Mouse (Mus musculus): ENCODE data around the gene Crip1. TPM values are rescaled to one million over a fixed set of nuclear protein-coding genes. Genes with fewer than 3 reads are reported as not detected.
A peak's percentile ranks its signal among the peaks of the same experiment; 100 is the strongest.

Crip1 gene
- polyA plus RNA-seq, 1 experiment from 2014 or later: 30.6 TPM

GRCm38 (mm10) chr12:113143164-113143563, 3.0 kb upstream of the Crip1 start:
- H3K4me3 ChIP-seq (replicated peaks; ENCODE audit: low read length): peak overlapping the region; percentile 79
- peak overlapping the region; percentile 47 for H3K9ac ChIP-seq (replicated peaks; ENCODE audit: low read depth, low read length)
- 66% methylated on average over 7 of the region's 7 CpGs for WGBS
- peaks cover 15% of the 10 kb centered on the region for H3K36me3 ChIP-seq (ENCODE audit: control insufficient read depth, insufficient read depth)
- H3K9me3 ChIP-seq (ENCODE audit: control insufficient read depth, low read length): no peaks in the 10 kb centered on the region
- no peak for ATAC-seq
- no peaks in the 10 kb centered on the region for H3K27me3 ChIP-seq (replicated peaks; ENCODE audit: control insufficient read depth, insufficient read depth, low read length)
- H3K4me1 ChIP-seq (replicated peaks; ENCODE audit: control insufficient read depth, insufficient read depth, low read length): peaks cover 48% of the 10 kb centered on the region
- peak overlapping the region; percentile 84 for H3K4me2 ChIP-seq (ENCODE audit: low read length)
- H3K27ac ChIP-seq (ENCODE audit: low read length): no peak overlapping the region

DNA sequence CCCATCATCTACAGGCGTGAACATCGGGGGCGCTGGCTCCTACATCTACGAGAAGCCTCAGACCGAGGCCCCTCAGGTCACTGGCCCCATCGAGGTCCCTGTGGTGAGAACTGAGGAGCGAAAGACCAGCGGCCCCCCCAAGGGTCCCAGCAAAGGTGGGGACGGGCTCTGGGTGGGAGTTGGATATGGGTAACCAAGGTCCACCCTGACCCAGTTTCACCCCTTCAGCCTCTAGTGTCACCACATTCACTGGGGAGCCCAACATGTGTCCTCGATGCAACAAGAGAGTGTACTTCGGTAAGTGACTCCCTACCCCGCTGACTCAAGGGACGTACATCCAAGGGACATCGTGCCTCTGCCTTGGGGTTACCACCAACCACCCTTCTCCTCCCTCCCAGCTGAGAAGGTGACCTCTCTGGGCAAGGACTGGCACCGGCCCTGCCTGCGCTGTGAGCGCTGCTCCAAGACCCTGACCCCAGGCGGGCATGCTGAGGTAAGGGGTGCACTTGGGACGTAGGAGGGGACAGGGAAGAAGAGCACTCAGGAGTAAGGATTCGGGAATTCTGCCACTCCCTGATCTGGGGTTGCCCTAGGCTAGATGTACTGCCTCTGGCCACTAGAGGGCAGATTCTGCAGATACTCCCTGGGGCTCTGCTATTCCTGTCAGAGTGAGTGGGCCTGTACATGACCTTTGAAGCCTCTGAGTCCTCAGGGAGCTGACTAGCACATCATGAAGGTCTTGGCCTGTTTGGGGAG, 1.9 kb upstream of the Crip1 start:
- WGBS: 80% methylated on average over 20 of the region's 20 CpGs
- no peaks in the 10 kb centered on the region for H3K9me3 ChIP-seq (ENCODE audit: control insufficient read depth, low read length)

DNA sequence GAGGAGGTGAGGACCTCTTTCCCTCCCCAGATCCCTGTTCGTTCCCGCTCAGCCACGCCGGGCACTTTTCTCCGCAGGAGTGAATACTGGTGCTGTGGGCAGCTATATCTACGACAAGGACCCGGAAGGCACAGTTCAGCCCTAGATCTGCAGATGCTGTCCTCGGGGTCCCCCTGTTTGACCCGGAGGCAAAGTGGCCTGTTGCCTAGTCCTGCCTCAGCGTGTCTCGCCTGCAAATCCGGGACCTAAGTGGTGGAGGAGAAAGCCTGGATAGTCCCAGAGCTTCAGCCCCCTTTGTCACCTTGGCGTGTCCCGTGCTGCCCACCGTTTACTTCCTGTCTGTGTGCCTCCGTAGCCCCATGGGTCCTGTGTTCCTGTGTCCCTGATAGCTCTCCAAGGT, 1.2 kb upstream of the Crip1 start:
- Histone ChIP-seq H3K4me3 (replicated peaks; ENCODE audit: low read length) (no peak overlapping the region), H3K4me1 (replicated peaks; ENCODE audit: control insufficient read depth, insufficient read depth, low read length) (peaks cover 34% of the 10 kb centered on the region), H3K27me3 (replicated peaks; ENCODE audit: control insufficient read depth, insufficient read depth, low read length) (no peaks in the 10 kb centered on the region), H3K9me3 (ENCODE audit: control insufficient read depth, low read length) (no peaks in the 10 kb centered on the region), H3K36me3 (ENCODE audit: control insufficient read depth, insufficient read depth) (peaks cover 15% of the 10 kb centered on the region), H3K9ac (replicated peaks; ENCODE audit: low read depth, low read length) (no peak overlapping the region), H3K4me2 (ENCODE audit: low read length) (no peak overlapping the region), H3K27ac (ENCODE audit: low read length) (no peak overlapping the region)
- no peak for ATAC-seq
- 95% methylated on average over 16 of the region's 16 CpGs for WGBS

More for the DNA sequence above, 1.9 kb upstream of the Crip1 start:
- H3K36me3 ChIP-seq (ENCODE audit: control insufficient read depth, insufficient read depth): peaks cover 15% of the 10 kb centered on the region
- no peak for ATAC-seq
- no peak overlapping the region for H3K4me3 ChIP-seq (replicated peaks; ENCODE audit: low read length)
- no peaks in the 10 kb centered on the region for H3K27me3 ChIP-seq (replicated peaks; ENCODE audit: control insufficient read depth, insufficient read depth, low read length)
- H3K4me1 ChIP-seq (replicated peaks; ENCODE audit: control insufficient read depth, insufficient read depth, low read length): peaks cover 41% of the 10 kb centered on the region
- no peak overlapping the region for H3K27ac ChIP-seq (ENCODE audit: low read length)
- no peak overlapping the region for H3K9ac ChIP-seq (replicated peaks; ENCODE audit: low read depth, low read length)
- H3K4me2 ChIP-seq (ENCODE audit: low read length): no peak overlapping the region

- Histone ChIP-seq H3K9me3 (ENCODE audit: control insufficient read depth, low read length) (no peaks in the 10 kb centered on the region), H3K27ac (ENCODE audit: low read length) (no peak overlapping the region), H3K9ac (replicated peaks; ENCODE audit: low read depth, low read length) (no peak overlapping the region), H3K4me1 (replicated peaks; ENCODE audit: control insufficient read depth, insufficient read depth, low read length) (peaks cover 34% of the 10 kb centered on the region), H3K4me2 (ENCODE audit: low read length) (no peak overlapping the region), H3K36me3 (ENCODE audit: control insufficient read depth, insufficient read depth) (peaks cover 15% of the 10 kb centered on the region), H3K27me3 (replicated peaks; ENCODE audit: control insufficient read depth, insufficient read depth, low read length) (no peaks in the 10 kb centered on the region), H3K4me3 (replicated peaks; ENCODE audit: low read length) (no peak overlapping the region)
- ATAC-seq: no peak
- WGBS: 83% methylated on average over 5 of the region's 5 CpGs
These were observed 525 bp upstream of the Crip1 start for GRCm38 (mm10) chr12:113145591-113145990.

- peaks cover 15% of the 10 kb centered on the region for H3K36me3 ChIP-seq (ENCODE audit: control insufficient read depth, insufficient read depth)
- H3K9me3 ChIP-seq (ENCODE audit: control insufficient read depth, low read length): no peaks in the 10 kb centered on the region
- H3K4me3 ChIP-seq (replicated peaks; ENCODE audit: low read length): no peak overlapping the region
- ATAC-seq: no peak
- no peak overlapping the region for H3K27ac ChIP-seq (ENCODE audit: low read length)
- H3K9ac ChIP-seq (replicated peaks; ENCODE audit: low read depth, low read length): no peak overlapping the region
- no peak overlapping the region for H3K4me2 ChIP-seq (ENCODE audit: low read length)
- peaks cover 2% of the 10 kb centered on the region; the same call in 1 of the 2 replicates for H3K27me3 ChIP-seq (replicated peaks; ENCODE audit: control insufficient read depth, insufficient read depth, low read length)
- peaks cover 23% of the 10 kb centered on the region for H3K4me1 ChIP-seq (replicated peaks; ENCODE audit: control insufficient read depth, insufficient read depth, low read length)
- WGBS: 81% methylated on average over 8 of the region's 8 CpGs
These were observed 1.4 kb downstream of the Crip1 start for GRCm38 (mm10) chr12:113147481-113147880.

GRCm38 (mm10) chr12:113148381-113149035, 2.4 kb downstream of the Crip1 start:
- ATAC-seq: no peak
- Histone ChIP-seq H3K4me2 (ENCODE audit: low read length) (no peak overlapping the region), H3K27me3 (replicated peaks; ENCODE audit: control insufficient read depth, insufficient read depth, low read length) (peaks cover 2% of the 10 kb centered on the region; the same call in 1 of the 2 replicates), H3K4me1 (replicated peaks; ENCODE audit: control insufficient read depth, insufficient read depth, low read length) (peaks cover 13% of the 10 kb centered on the region), H3K27ac (ENCODE audit: low read length) (no peak overlapping the region), H3K9ac (replicated peaks; ENCODE audit: low read depth, low read length) (no peak overlapping the region), H3K36me3 (ENCODE audit: control insufficient read depth, insufficient read depth) (peaks cover 15% of the 10 kb centered on the region), H3K9me3 (ENCODE audit: control insufficient read depth, low read length) (no peaks in the 10 kb centered on the region), H3K4me3 (replicated peaks; ENCODE audit: low read length) (no peak overlapping the region)
- whole genome bisulfite sequencing: 35% methylated on average over 16 of the region's 16 CpGs

DNA sequence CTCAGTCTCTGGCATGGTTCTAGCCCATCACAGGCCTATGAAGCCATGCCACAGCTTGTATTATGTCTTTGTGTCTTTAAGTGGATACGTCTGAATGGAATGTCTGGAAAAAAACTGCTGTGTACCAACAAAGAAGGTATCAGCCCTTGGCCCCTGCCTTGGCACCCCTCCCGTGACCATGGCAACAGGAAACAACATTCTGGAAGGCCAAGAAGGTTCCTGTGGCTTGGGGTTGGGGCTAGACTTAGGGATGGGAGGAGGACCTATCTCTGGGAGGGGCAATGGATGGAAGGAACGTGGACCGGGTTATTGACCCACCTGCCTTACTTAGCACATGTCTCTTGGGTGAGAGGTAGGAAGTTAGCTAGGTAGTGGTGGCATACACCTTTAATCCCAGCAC, 3.2 kb downstream of the Crip1 start:
- no peak overlapping the region for H3K27ac ChIP-seq (ENCODE audit: low read length)
- peaks cover 2% of the 10 kb centered on the region; the same call in 1 of the 2 replicates for H3K27me3 ChIP-seq (replicated peaks; ENCODE audit: control insufficient read depth, insufficient read depth, low read length)
- ATAC-seq: no peak
- no peak overlapping the region for H3K4me3 ChIP-seq (replicated peaks; ENCODE audit: low read length)
- H3K36me3 ChIP-seq (ENCODE audit: control insufficient read depth, insufficient read depth): peaks cover 9% of the 10 kb centered on the region
- no peak overlapping the region for H3K9ac ChIP-seq (replicated peaks; ENCODE audit: low read depth, low read length)
- H3K9me3 ChIP-seq (ENCODE audit: control insufficient read depth, low read length): no peaks in the 10 kb centered on the region
- WGBS: 45% methylated on average over 4 of the region's 4 CpGs
- no peak overlapping the region for H3K4me2 ChIP-seq (ENCODE audit: low read length)
- H3K4me1 ChIP-seq (replicated peaks; ENCODE audit: control insufficient read depth, insufficient read depth, low read length): peaks cover 12% of the 10 kb centered on the region

DNA sequence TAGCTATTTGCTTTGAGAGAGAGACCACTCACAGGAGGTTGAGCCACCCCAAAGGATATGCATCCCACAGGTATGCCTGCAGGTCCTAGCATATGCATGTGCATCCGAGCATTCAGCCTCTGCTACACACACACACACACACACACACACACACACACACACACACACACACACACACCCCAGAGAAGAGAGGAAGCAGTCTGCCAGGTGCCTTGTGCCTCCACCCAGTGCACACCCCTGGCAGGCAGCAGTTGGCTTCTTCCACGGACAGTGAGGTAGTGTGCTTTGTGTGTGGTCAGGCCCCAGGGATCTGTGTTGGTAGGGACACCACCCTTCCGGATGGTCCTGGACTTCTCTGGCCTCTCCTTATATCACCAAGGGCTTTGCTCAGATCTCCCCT, 3.8 kb downstream of the Crip1 start:
- ATAC-seq: no peak
- no peak overlapping the region for H3K4me2 ChIP-seq (ENCODE audit: low read length)
- peaks cover 4% of the 10 kb centered on the region; the same call in 1 of the 2 replicates for H3K36me3 ChIP-seq (ENCODE audit: control insufficient read depth, insufficient read depth)
- H3K27me3 ChIP-seq (replicated peaks; ENCODE audit: control insufficient read depth, insufficient read depth, low read length): peaks cover 2% of the 10 kb centered on the region; the same call in 1 of the 2 replicates
- no peak overlapping the region for H3K9ac ChIP-seq (replicated peaks; ENCODE audit: low read depth, low read length)
- no peaks in the 10 kb centered on the region for H3K9me3 ChIP-seq (ENCODE audit: control insufficient read depth, low read length)
- WGBS: 72% methylated on average over 3 of the region's 3 CpGs
- H3K4me1 ChIP-seq (replicated peaks; ENCODE audit: control insufficient read depth, insufficient read depth, low read length): peaks cover 14% of the 10 kb centered on the region
- H3K27ac ChIP-seq (ENCODE audit: low read length): no peak overlapping the region
- H3K4me3 ChIP-seq (replicated peaks; ENCODE audit: low read length): no peak overlapping the region

DNA sequence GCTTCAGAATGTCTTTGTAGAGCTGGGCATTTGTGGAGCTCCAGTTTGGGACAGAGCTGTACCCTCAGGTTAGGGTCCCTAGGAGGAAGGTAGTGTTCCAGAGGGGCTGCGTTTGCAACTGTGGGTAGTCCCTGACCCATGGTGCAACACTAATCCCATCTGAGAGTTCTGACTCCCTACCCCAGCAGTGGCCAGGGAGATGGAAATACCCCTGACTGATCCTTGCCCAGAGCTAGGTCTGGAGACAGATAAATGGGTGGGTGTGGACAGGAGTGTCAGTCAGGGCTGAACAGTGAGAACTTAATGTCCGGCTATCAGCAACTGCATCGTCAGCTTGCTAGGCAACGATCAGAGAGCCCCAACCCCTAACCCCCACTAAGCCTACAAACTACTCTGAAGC, 4.5 kb downstream of the Crip1 start:
- Histone ChIP-seq H3K9me3 (ENCODE audit: control insufficient read depth, low read length) (no peaks in the 10 kb centered on the region), H3K4me3 (replicated peaks; ENCODE audit: low read length) (no peak overlapping the region), H3K4me2 (ENCODE audit: low read length) (no peak overlapping the region), H3K9ac (replicated peaks; ENCODE audit: low read depth, low read length) (no peak overlapping the region), H3K4me1 (replicated peaks; ENCODE audit: control insufficient read depth, insufficient read depth, low read length) (peaks cover 21% of the 10 kb centered on the region), H3K36me3 (ENCODE audit: control insufficient read depth, insufficient read depth) (0 out of 2 replicates have a peak, but pooled peaks cover 2% of the 10 kb centered on the region), H3K27me3 (replicated peaks; ENCODE audit: control insufficient read depth, insufficient read depth, low read length) (peaks cover 2% of the 10 kb centered on the region; the same call in 1 of the 2 replicates), H3K27ac (ENCODE audit: low read length) (no peak overlapping the region)
- 86% methylated on average over 4 of the region's 4 CpGs for WGBS
- no peak for ATAC-seq

Data from forebrain, embryonic 16.5 days (tissue).